Mouse (Mus musculus): ENCODE measurements around the gene Npff. TPM values are rescaled to one million over a fixed set of nuclear protein-coding genes. Genes with fewer than 3 reads are reported as not detected.

The Npff gene
- polyA plus RNA-seq, 1 experiment from 2014 or later = 2.2 TPM

- DNase-seq (ENCODE audit: extremely low spot score, low spot score) = no peak
- Histone ChIP-seq H3K27ac (no peak overlapping the region), H3K4me3 (no peak overlapping the region), H3K4me1 (no peaks in the 10 kb centered on the region), H3K9me3 (no peaks in the 10 kb centered on the region), H3K36me3 (replicated peaks) (peaks cover 99% of the 10 kb centered on the region), H3K27me3 (ENCODE audit: poor library complexity, severe bottlenecking) (no peaks in the 10 kb centered on the region)
- WGBS = 78% methylated on average over 3 of the region's 3 CpGs
Measured at GRCm38 (mm10) chr15:102499370-102499769, 25.4 kb downstream of the Npff start.

- no peak for DNase-seq (ENCODE audit: extremely low spot score, low spot score)
Measured at GRCm38 (mm10) chr15:102498322-102498721, 26.4 kb downstream of the Npff start.

GRCm38 (mm10) chr15:102487664-102488063 is 37.1 kb downstream of the Npff start:
- H3K27ac ChIP-seq = no peak overlapping the region
- H3K36me3 ChIP-seq (replicated peaks) = peaks cover 100% of the 10 kb centered on the region
- H3K9me3 ChIP-seq = no peaks in the 10 kb centered on the region
- H3K4me1 ChIP-seq = no peaks in the 10 kb centered on the region
- WGBS = 79% methylated on average over 1 of the region's 1 CpGs
- H3K4me3 ChIP-seq = no peak overlapping the region
- H3K27me3 ChIP-seq (ENCODE audit: poor library complexity, severe bottlenecking) = no peaks in the 10 kb centered on the region
- no peak for DNase-seq (ENCODE audit: extremely low spot score, low spot score)

More at GRCm38 (mm10) chr15:102498322-102498721, 26.4 kb downstream of the Npff start:
- WGBS = 86% methylated on average over 3 of the region's 3 CpGs
- Histone ChIP-seq H3K4me1 (no peaks in the 10 kb centered on the region), H3K27ac (no peak overlapping the region), H3K9me3 (no peaks in the 10 kb centered on the region), H3K27me3 (ENCODE audit: poor library complexity, severe bottlenecking) (no peaks in the 10 kb centered on the region), H3K4me3 (no peak overlapping the region), H3K36me3 (replicated peaks) (peaks cover 99% of the 10 kb centered on the region)

- WGBS = 92% methylated on average over 12 of the region's 12 CpGs
- peaks cover 99% of the 10 kb centered on the region for H3K36me3 ChIP-seq (replicated peaks)
Measured at GRCm38 (mm10) chr15:102485853-102486252, 38.9 kb downstream of the Npff start.

GRCm38 (mm10) chr15:102483136-102483535 is 41.6 kb downstream of the Npff start:
- DNase-seq (ENCODE audit: extremely low spot score, low spot score) = no peak
- 96% methylated on average over 3 of the region's 3 CpGs for WGBS
- H3K27me3 ChIP-seq (ENCODE audit: poor library complexity, severe bottlenecking) = no peaks in the 10 kb centered on the region
- H3K9me3 ChIP-seq = no peaks in the 10 kb centered on the region
- H3K4me1 ChIP-seq = no peaks in the 10 kb centered on the region
- peaks cover 98% of the 10 kb centered on the region for H3K36me3 ChIP-seq (replicated peaks)
- H3K4me3 ChIP-seq = no peak overlapping the region
- no peak overlapping the region for H3K27ac ChIP-seq

More at GRCm38 (mm10) chr15:102485853-102486252, 38.9 kb downstream of the Npff start:
- Histone ChIP-seq H3K9me3 (no peaks in the 10 kb centered on the region), H3K27ac (no peak overlapping the region), H3K4me1 (no peaks in the 10 kb centered on the region), H3K4me3 (no peak overlapping the region), H3K27me3 (ENCODE audit: poor library complexity, severe bottlenecking) (no peaks in the 10 kb centered on the region)
- no peak for DNase-seq (ENCODE audit: extremely low spot score, low spot score)

GRCm38 (mm10) chr15:102474520-102474919 is 50.2 kb downstream of the Npff start:
- Histone ChIP-seq H3K4me3 (no peak overlapping the region), H3K4me1 (peaks cover 25% of the 10 kb centered on the region), H3K27me3 (ENCODE audit: poor library complexity, severe bottlenecking) (no peaks in the 10 kb centered on the region), H3K9me3 (no peaks in the 10 kb centered on the region), H3K27ac (no peak overlapping the region), H3K36me3 (replicated peaks) (peaks cover 69% of the 10 kb centered on the region)
- no peak for DNase-seq (ENCODE audit: extremely low spot score, low spot score)
- 93% methylated on average over 2 of the region's 2 CpGs for WGBS

Other genes starting within 250 kb of the Npff start
- gene Mfsd5, start 245.5 kb downstream of the Npff start, polyA plus RNA-seq (2016; fragmentation: Nextera tagmentation; extraction: Ambion mirVana) = 64.2 and 66.8 TPM in 2 replicates
- 55.6 and 59.9 TPM in 2 replicates for gene Espl1, start 228.7 kb downstream of the Npff start, polyA plus RNA-seq (2016; fragmentation: Nextera tagmentation; extraction: Ambion mirVana)
- gene Pfdn5, start 198.8 kb downstream of the Npff start, polyA plus RNA-seq (2016; fragmentation: Nextera tagmentation; extraction: Ambion mirVana) = 311 and 331 TPM in 2 replicates
- gene Myg1, start 193.2 kb downstream of the Npff start, polyA plus RNA-seq (2016; fragmentation: Nextera tagmentation; extraction: Ambion mirVana) = 127 and 128 TPM in 2 replicates
- 141 and 144 TPM in 2 replicates for gene Aaas, start 174.2 kb downstream of the Npff start, polyA plus RNA-seq (2016; fragmentation: Nextera tagmentation; extraction: Ambion mirVana)
- gene Sp7, start 157.8 kb downstream of the Npff start, polyA plus RNA-seq (2016; fragmentation: Nextera tagmentation; extraction: Ambion mirVana) = 0.25 and 0.42 TPM in 2 replicates
- 9.7 and 9.9 TPM in 2 replicates for gene Sp1, start 118.8 kb downstream of the Npff start, polyA plus RNA-seq (2016; fragmentation: Nextera tagmentation; extraction: Ambion mirVana)
- gene Amhr2, start 79.6 kb downstream of the Npff start, polyA plus RNA-seq (2016; fragmentation: Nextera tagmentation; extraction: Ambion mirVana) = 0.33 TPM in 1 of 2 replicates, not detected in the other
- gene Prr13, start 65.9 kb downstream of the Npff start, polyA plus RNA-seq (2016; fragmentation: Nextera tagmentation; extraction: Ambion mirVana) = 70.7 and 74.6 TPM in 2 replicates
- gene Pcbp2, start 54.4 kb downstream of the Npff start, polyA plus RNA-seq (2016; fragmentation: Nextera tagmentation; extraction: Ambion mirVana) = 205 and 217 TPM in 2 replicates
- not detected in 2 replicates for gene Gm10337, start 21.2 kb downstream of the Npff start, polyA plus RNA-seq (2016; fragmentation: Nextera tagmentation; extraction: Ambion mirVana)
- 24.0 and 25.4 TPM in 2 replicates for gene Map3k12, start 7.9 kb downstream of the Npff start, polyA plus RNA-seq (2016; fragmentation: Nextera tagmentation; extraction: Ambion mirVana)
- 132 and 137 TPM in 2 replicates for gene Tarbp2, start 6.8 kb downstream of the Npff start, polyA plus RNA-seq (2016; fragmentation: Nextera tagmentation; extraction: Ambion mirVana)
- gene Gm28047, start 100.1 kb upstream of the Npff start, polyA plus RNA-seq (2016; fragmentation: Nextera tagmentation; extraction: Ambion mirVana) = 0.50 TPM in 1 of 2 replicates, not detected in the other
- 16.0 and 19.2 TPM in 2 replicates for gene Atf7, start 100.5 kb upstream of the Npff start, polyA plus RNA-seq (2016; fragmentation: Nextera tagmentation; extraction: Ambion mirVana)
- 65.1 and 69.2 TPM in 2 replicates for gene Atp5g2, start 147.4 kb upstream of the Npff start, polyA plus RNA-seq (2016; fragmentation: Nextera tagmentation; extraction: Ambion mirVana)
- 21.9 and 24.0 TPM in 2 replicates for gene Calcoco1, start 197.2 kb upstream of the Npff start, polyA plus RNA-seq (2016; fragmentation: Nextera tagmentation; extraction: Ambion mirVana)

Data from forebrain, embryonic 10.5 days (tissue).